Mouse (Mus musculus): ENCODE measurements around the gene Atp5c1. TPM values are rescaled to one million over a fixed set of nuclear protein-coding genes. Genes with fewer than 3 reads are reported as not detected.
A peak's percentile ranks its signal among the peaks of the same experiment; 100 is the strongest.

Atp5c1 gene
- 585 and 612 TPM in 2 replicates for polyA plus RNA-seq (2014; fragmentation: Nextera tagmentation; extraction: Ambion mirVana)

GRCm38 (mm10) chr2:10080310-10081010 lies at the start of gene Atp5c1, which contains the start of gene Kin:
TSS of gene Atp5c1 (minus strand) at chr2:10080510.
TSS of gene Kin (plus strand) at chr2:10080593.
- peaks cover 8% of the 10 kb centered on the region; the same call in 1 of the 2 replicates for H3K36me3 ChIP-seq (ENCODE audit: control insufficient read depth, insufficient read depth, low read length)
- DNase-seq (ENCODE audit: low spot score): peak; percentile 94
- peak within 1 kb of the TSS; percentile 87 for H3K27ac ChIP-seq (ENCODE audit: low read depth, low read length)
- H3K4me3 ChIP-seq (ENCODE audit: low read depth, low read length): peak within 1 kb of the TSS; percentile 96
- peak within 1 kb of the TSS; percentile 97 for H3K9ac ChIP-seq (ENCODE audit: low read depth, low read length)
- peaks cover 24% of the 10 kb centered on the region for H3K4me1 ChIP-seq (replicated peaks; ENCODE audit: control insufficient read depth, insufficient read depth, low read length)
- no peaks in the 10 kb centered on the region for H3K9me3 ChIP-seq (ENCODE audit: control insufficient read depth, low read length)
- peak within 1 kb of the TSS; percentile 82 for H3K4me2 ChIP-seq
- peak; percentile 93 for ATAC-seq (replicated peaks; ENCODE audit: low FRiP score)
- H3K27me3 ChIP-seq (replicated peaks; ENCODE audit: control insufficient read depth, insufficient read depth, low read length): no peaks in the 10 kb centered on the region
- WGBS: under 1% methylated on average over 61 of the region's 61 CpGs

- no peaks in the 10 kb centered on the region for H3K9me3 ChIP-seq (ENCODE audit: control insufficient read depth, low read length)
- DNase-seq (ENCODE audit: low spot score) (no peak), ATAC-seq (replicated peaks; ENCODE audit: low FRiP score) (no peak)
- H3K4me1 ChIP-seq (replicated peaks; ENCODE audit: control insufficient read depth, insufficient read depth, low read length): no peaks in the 10 kb centered on the region
- 71% methylated on average over 4 of the region's 4 CpGs for WGBS
- no peaks in the 10 kb centered on the region for H3K27me3 ChIP-seq (replicated peaks; ENCODE audit: control insufficient read depth, insufficient read depth, low read length)
- H3K4me2 ChIP-seq: peak overlapping the region; percentile 44
- no peak overlapping the region for H3K9ac ChIP-seq (ENCODE audit: low read depth, low read length)
- no peak overlapping the region for H3K27ac ChIP-seq (ENCODE audit: low read depth, low read length)
- H3K36me3 ChIP-seq (ENCODE audit: control insufficient read depth, insufficient read depth, low read length): no peaks in the 10 kb centered on the region
- H3K4me3 ChIP-seq (ENCODE audit: low read depth, low read length): peak overlapping the region; percentile 11
Measured at GRCm38 (mm10) chr2:10128571-10128970, 48.3 kb upstream of the Atp5c1 start.

- peak overlapping the region; percentile 44 for H3K4me2 ChIP-seq
- ATAC-seq (replicated peaks; ENCODE audit: low FRiP score) (no peak), DNase-seq (ENCODE audit: low spot score) (no peak)
- H3K9ac ChIP-seq (ENCODE audit: low read depth, low read length): no peak overlapping the region; the same call in 1 of the 2 replicates
- whole genome bisulfite sequencing: 71% methylated on average over 5 of the region's 5 CpGs
- H3K4me1 ChIP-seq (replicated peaks; ENCODE audit: control insufficient read depth, insufficient read depth, low read length): no peaks in the 10 kb centered on the region
- H3K9me3 ChIP-seq (ENCODE audit: control insufficient read depth, low read length): no peaks in the 10 kb centered on the region
- H3K4me3 ChIP-seq (ENCODE audit: low read depth, low read length): peak overlapping the region; percentile 11
- no peaks in the 10 kb centered on the region for H3K36me3 ChIP-seq (ENCODE audit: control insufficient read depth, insufficient read depth, low read length)
- H3K27ac ChIP-seq (ENCODE audit: low read depth, low read length): no peak overlapping the region
- H3K27me3 ChIP-seq (replicated peaks; ENCODE audit: control insufficient read depth, insufficient read depth, low read length): no peaks in the 10 kb centered on the region
Measured at GRCm38 (mm10) chr2:10127471-10127870, 47.2 kb upstream of the Atp5c1 start.

GRCm38 (mm10) chr2:10126122-10126521 lies 45.8 kb upstream of the Atp5c1 start:
- Histone ChIP-seq H3K27ac (ENCODE audit: low read depth, low read length) (no peak overlapping the region), H3K9me3 (ENCODE audit: control insufficient read depth, low read length) (no peaks in the 10 kb centered on the region), H3K9ac (ENCODE audit: low read depth, low read length) (no peak overlapping the region), H3K36me3 (ENCODE audit: control insufficient read depth, insufficient read depth, low read length) (no peaks in the 10 kb centered on the region), H3K4me2 (peak overlapping the region; percentile 44), H3K4me1 (replicated peaks; ENCODE audit: control insufficient read depth, insufficient read depth, low read length) (no peaks in the 10 kb centered on the region), H3K4me3 (ENCODE audit: low read depth, low read length) (no peak overlapping the region), H3K27me3 (replicated peaks; ENCODE audit: control insufficient read depth, insufficient read depth, low read length) (no peaks in the 10 kb centered on the region)
- DNase-seq (ENCODE audit: low spot score) (no peak), ATAC-seq (replicated peaks; ENCODE audit: low FRiP score) (no peak)
- 85% methylated on average over 4 of the region's 4 CpGs for WGBS

GRCm38 (mm10) chr2:10121826-10122225 lies 41.5 kb upstream of the Atp5c1 start:
- no peak overlapping the region for H3K27ac ChIP-seq (ENCODE audit: low read depth, low read length)
- H3K4me3 ChIP-seq (ENCODE audit: low read depth, low read length): no peak overlapping the region
- DNase-seq (ENCODE audit: low spot score): no peak
- H3K9ac ChIP-seq (ENCODE audit: low read depth, low read length): no peak overlapping the region
- ATAC-seq (replicated peaks; ENCODE audit: low FRiP score): no peak
- no peaks in the 10 kb centered on the region for H3K36me3 ChIP-seq (ENCODE audit: control insufficient read depth, insufficient read depth, low read length)
- no peaks in the 10 kb centered on the region for H3K4me1 ChIP-seq (replicated peaks; ENCODE audit: control insufficient read depth, insufficient read depth, low read length)
- no peaks in the 10 kb centered on the region for H3K9me3 ChIP-seq (ENCODE audit: control insufficient read depth, low read length)
- H3K4me2 ChIP-seq: no peak overlapping the region
- no peaks in the 10 kb centered on the region for H3K27me3 ChIP-seq (replicated peaks; ENCODE audit: control insufficient read depth, insufficient read depth, low read length)
- WGBS: 66% methylated on average over 3 of the region's 3 CpGs

- no peaks in the 10 kb centered on the region for H3K9me3 ChIP-seq (ENCODE audit: control insufficient read depth, low read length)
- no peaks in the 10 kb centered on the region for H3K36me3 ChIP-seq (ENCODE audit: control insufficient read depth, insufficient read depth, low read length)
- H3K27me3 ChIP-seq (replicated peaks; ENCODE audit: control insufficient read depth, insufficient read depth, low read length): no peaks in the 10 kb centered on the region
- H3K4me2 ChIP-seq: no peak overlapping the region
- WGBS: 76% methylated on average over 8 of the region's 8 CpGs
- no peak overlapping the region for H3K27ac ChIP-seq (ENCODE audit: low read depth, low read length)
- H3K9ac ChIP-seq (ENCODE audit: low read depth, low read length): no peak overlapping the region
- no peak for DNase-seq (ENCODE audit: low spot score)
- H3K4me3 ChIP-seq (ENCODE audit: low read depth, low read length): no peak overlapping the region
- no peak for ATAC-seq (replicated peaks; ENCODE audit: low FRiP score)
- no peaks in the 10 kb centered on the region for H3K4me1 ChIP-seq (replicated peaks; ENCODE audit: control insufficient read depth, insufficient read depth, low read length)
Measured at GRCm38 (mm10) chr2:10119276-10119675, 39.0 kb upstream of the Atp5c1 start.

GRCm38 (mm10) chr2:10118751-10119150 lies 38.4 kb upstream of the Atp5c1 start:
- no peak overlapping the region for H3K27ac ChIP-seq (ENCODE audit: low read depth, low read length)
- no peak overlapping the region for H3K9ac ChIP-seq (ENCODE audit: low read depth, low read length)
- H3K27me3 ChIP-seq (replicated peaks; ENCODE audit: control insufficient read depth, insufficient read depth, low read length): no peaks in the 10 kb centered on the region
- no peaks in the 10 kb centered on the region for H3K36me3 ChIP-seq (ENCODE audit: control insufficient read depth, insufficient read depth, low read length)
- no peak overlapping the region for H3K4me2 ChIP-seq
- H3K4me3 ChIP-seq (ENCODE audit: low read depth, low read length): no peak overlapping the region
- 64% methylated on average over 1 of the region's 1 CpGs for WGBS
- H3K9me3 ChIP-seq (ENCODE audit: control insufficient read depth, low read length): no peaks in the 10 kb centered on the region
- no peaks in the 10 kb centered on the region for H3K4me1 ChIP-seq (replicated peaks; ENCODE audit: control insufficient read depth, insufficient read depth, low read length)
- ATAC-seq (replicated peaks; ENCODE audit: low FRiP score): no peak
- DNase-seq (ENCODE audit: low spot score): no peak

- no peak overlapping the region for H3K27ac ChIP-seq (ENCODE audit: low read depth, low read length)
- no peak for DNase-seq (ENCODE audit: low spot score)
- WGBS: 72% methylated on average over 6 of the region's 6 CpGs
- H3K4me3 ChIP-seq (ENCODE audit: low read depth, low read length): no peak overlapping the region
- H3K9ac ChIP-seq (ENCODE audit: low read depth, low read length): no peak overlapping the region
- H3K36me3 ChIP-seq (ENCODE audit: control insufficient read depth, insufficient read depth, low read length): no peaks in the 10 kb centered on the region
- H3K4me1 ChIP-seq (replicated peaks; ENCODE audit: control insufficient read depth, insufficient read depth, low read length): no peaks in the 10 kb centered on the region
- no peak for ATAC-seq (replicated peaks; ENCODE audit: low FRiP score)
- no peaks in the 10 kb centered on the region for H3K27me3 ChIP-seq (replicated peaks; ENCODE audit: control insufficient read depth, insufficient read depth, low read length)
- no peaks in the 10 kb centered on the region for H3K9me3 ChIP-seq (ENCODE audit: control insufficient read depth, low read length)
- no peak overlapping the region for H3K4me2 ChIP-seq
Measured at GRCm38 (mm10) chr2:10108535-10109189, 28.4 kb upstream of the Atp5c1 start.
